Mouse (Mus musculus): ENCODE results near the gene Rnf10. TPM values are rescaled to one million over a fixed set of nuclear protein-coding genes. Genes with fewer than 3 reads are reported as not detected.

Rnf10 gene
- total RNA-seq, 1 experiment = 134 TPM

GRCm38 (mm10) chr5:115274771-115275170 is 2.1 kb upstream of the Rnf10 start:
- H3K4me3 ChIP-seq (ENCODE audit: insufficient read depth in 1 of 2, low read depth in 1 of 2, low read length in 2 of 2, poor library complexity in 1 of 2, severe bottlenecking in 1 of 2) = no peak overlapping the region
- TF ChIP-seq HCFC1 (IDR thresholded peaks at IDR 0.05; ENCODE audit: borderline replicate concordance, insufficient read depth, low read length) (no peak), CHD2 (IDR thresholded peaks at IDR 0.05; ENCODE audit: low read depth, low read length) (no peak), ZC3H11A (IDR thresholded peaks at IDR 0.05; ENCODE audit: borderline replicate concordance, low read depth, low read length) (no peak), ZNF384 (IDR thresholded peaks at IDR 0.05; ENCODE audit: low read depth, low read length) (no peak), MAFK (IDR thresholded peaks at IDR 0.05; ENCODE audit: insufficient read depth, low read depth, low read length) (no peak)
- in situ Hi-C loops (cut with MboI; ENCODE audit: low sequenced_read_pairs in 2 of 2, unreplicated experiment in 2 of 2) = no loop called here
- peaks cover 2 to 8% of the 10 kb centered on the region in 2 experiments for H3K4me1 ChIP-seq (ENCODE audit: control insufficient read depth in 2 of 2, insufficient read depth in 2 of 2, low read length in 2 of 2, poor library complexity in 1 of 2)
- no peak for DNase-seq (ENCODE audit: low read depth, low spot score)
- no peak overlapping the region for H3K9ac ChIP-seq (ENCODE audit: insufficient read depth, low read depth, low read length, poor library complexity, severe bottlenecking)
- H3K36me3 ChIP-seq (ENCODE audit: control insufficient read depth, insufficient read depth, low read length, poor library complexity, severe bottlenecking) = peaks cover 2% of the 10 kb centered on the region; the same call in 1 of the 2 replicates
- H3K9me3 ChIP-seq (ENCODE audit: control insufficient read depth, insufficient read depth, low read depth, low read length) = no peaks in the 10 kb centered on the region
- no peak overlapping the region for H3K27ac ChIP-seq (ENCODE audit: insufficient read depth, low read depth, low read length, poor library complexity, severe bottlenecking)

DNA sequence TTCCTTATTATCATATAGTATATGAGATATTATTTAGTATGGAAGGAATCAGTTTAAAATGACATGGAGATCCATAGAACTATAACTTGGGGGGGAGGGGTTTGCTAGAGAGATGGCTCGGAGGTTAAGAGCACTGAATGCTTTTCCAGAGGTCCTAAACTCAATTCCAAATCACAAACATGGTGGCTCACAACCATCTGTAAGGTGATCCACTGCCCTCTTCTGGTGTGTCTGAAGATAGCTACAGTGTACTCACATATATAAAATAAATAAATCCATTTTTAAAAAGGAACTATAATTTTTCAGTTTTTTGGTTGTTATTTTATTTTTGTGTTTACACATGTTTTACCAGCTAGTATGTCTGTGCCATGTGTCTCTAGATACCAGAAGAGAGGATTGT is 1.7 kb upstream of the Rnf10 start:
- TF ChIP-seq ZNF384 (IDR thresholded peaks at IDR 0.05; ENCODE audit: low read depth, low read length) = no peak
- no peak for TF ChIP-seq ZC3H11A (IDR thresholded peaks at IDR 0.05; ENCODE audit: borderline replicate concordance, low read depth, low read length)
- no peak for TF ChIP-seq CHD2 (IDR thresholded peaks at IDR 0.05; ENCODE audit: low read depth, low read length)
- TF ChIP-seq HCFC1 (IDR thresholded peaks at IDR 0.05; ENCODE audit: borderline replicate concordance, insufficient read depth, low read length) = no peak
- no peak for TF ChIP-seq MAFK (IDR thresholded peaks at IDR 0.05; ENCODE audit: insufficient read depth, low read depth, low read length)
- no peak for DNase-seq (ENCODE audit: low read depth, low spot score)
- H3K27ac ChIP-seq (ENCODE audit: insufficient read depth, low read depth, low read length, poor library complexity, severe bottlenecking) = no peak overlapping the region
- peaks cover 2% of the 10 kb centered on the region; the same call in 1 of the 2 replicates for H3K36me3 ChIP-seq (ENCODE audit: control insufficient read depth, insufficient read depth, low read length, poor library complexity, severe bottlenecking)
- H3K9ac ChIP-seq (ENCODE audit: insufficient read depth, low read depth, low read length, poor library complexity, severe bottlenecking) = no peak overlapping the region
- no peaks in the 10 kb centered on the region for H3K9me3 ChIP-seq (ENCODE audit: control insufficient read depth, insufficient read depth, low read depth, low read length)
- in situ Hi-C loops (cut with MboI; ENCODE audit: low sequenced_read_pairs in 2 of 2, unreplicated experiment in 2 of 2) = no loop called here
- H3K4me1 ChIP-seq (ENCODE audit: control insufficient read depth in 2 of 2, insufficient read depth in 2 of 2, low read length in 2 of 2, poor library complexity in 1 of 2) = peaks cover 2 to 8% of the 10 kb centered on the region in 2 experiments
- H3K4me3 ChIP-seq (ENCODE audit: insufficient read depth in 1 of 2, low read depth in 1 of 2, low read length in 2 of 2, poor library complexity in 1 of 2, severe bottlenecking in 1 of 2) = no peak overlapping the region

DNA sequence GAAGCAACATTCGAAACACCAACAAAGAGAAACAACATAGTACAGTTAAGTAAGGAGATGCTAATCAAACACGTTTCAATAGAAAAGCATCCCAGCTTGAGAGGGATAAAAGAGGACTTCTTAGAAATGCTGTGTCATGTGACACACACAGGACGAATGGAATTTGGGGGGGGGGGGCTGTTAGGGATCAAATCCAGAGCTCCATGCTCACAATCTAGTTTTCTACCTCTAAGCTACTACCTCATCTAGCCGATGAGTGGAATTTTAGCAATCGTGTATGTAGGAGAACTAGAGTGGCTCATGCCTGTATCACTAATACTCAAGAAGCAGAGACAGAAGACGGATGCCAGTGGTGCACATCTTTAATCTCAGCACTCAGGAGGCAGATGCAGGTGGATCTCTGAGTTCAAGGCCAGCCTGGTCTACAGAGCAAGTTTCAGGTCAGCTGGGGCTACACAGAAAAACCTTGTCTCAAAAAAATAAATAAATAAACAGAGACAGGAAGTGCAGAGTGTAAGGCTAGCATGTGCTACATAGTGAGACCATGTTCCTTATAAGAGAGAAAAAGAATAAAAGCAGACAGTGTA is 944 bp upstream of the Rnf10 start:
- H3K9ac ChIP-seq (ENCODE audit: insufficient read depth, low read depth, low read length, poor library complexity, severe bottlenecking) = peak overlapping the region; percentile 80; the same call in 1 of the 2 replicates
- H3K4me1 ChIP-seq (ENCODE audit: control insufficient read depth in 2 of 2, insufficient read depth in 2 of 2, low read length in 2 of 2, poor library complexity in 1 of 2) = peaks cover 2 to 10% of the 10 kb centered on the region in 2 experiments
- H3K36me3 ChIP-seq (ENCODE audit: control insufficient read depth, insufficient read depth, low read length, poor library complexity, severe bottlenecking) = peaks cover 7% of the 10 kb centered on the region
- in situ Hi-C loops (cut with MboI; ENCODE audit: low sequenced_read_pairs in 2 of 2, unreplicated experiment in 2 of 2) = no loop called here
- H3K4me3 ChIP-seq (ENCODE audit: insufficient read depth in 1 of 2, low read depth in 1 of 2, low read length in 2 of 2, poor library complexity in 1 of 2, severe bottlenecking in 1 of 2) = peak overlapping the region; percentile 54 to 97
- H3K9me3 ChIP-seq (ENCODE audit: control insufficient read depth, insufficient read depth, low read depth, low read length) = no peaks in the 10 kb centered on the region
- peak overlapping the region; percentile 82; the same call in 1 of the 2 replicates for H3K27ac ChIP-seq (ENCODE audit: insufficient read depth, low read depth, low read length, poor library complexity, severe bottlenecking)
- DNase-seq (ENCODE audit: low read depth, low spot score) = no peak
- no peak for TF ChIP-seq CHD2 (IDR thresholded peaks at IDR 0.05; ENCODE audit: low read depth, low read length)
- no peak for TF ChIP-seq MAFK (IDR thresholded peaks at IDR 0.05; ENCODE audit: insufficient read depth, low read depth, low read length)
- no peak for TF ChIP-seq ZC3H11A (IDR thresholded peaks at IDR 0.05; ENCODE audit: borderline replicate concordance, low read depth, low read length)
- TF ChIP-seq ZNF384 (IDR thresholded peaks at IDR 0.05; ENCODE audit: low read depth, low read length) = no peak
- no peak for TF ChIP-seq HCFC1 (IDR thresholded peaks at IDR 0.05; ENCODE audit: borderline replicate concordance, insufficient read depth, low read length)

DNA sequence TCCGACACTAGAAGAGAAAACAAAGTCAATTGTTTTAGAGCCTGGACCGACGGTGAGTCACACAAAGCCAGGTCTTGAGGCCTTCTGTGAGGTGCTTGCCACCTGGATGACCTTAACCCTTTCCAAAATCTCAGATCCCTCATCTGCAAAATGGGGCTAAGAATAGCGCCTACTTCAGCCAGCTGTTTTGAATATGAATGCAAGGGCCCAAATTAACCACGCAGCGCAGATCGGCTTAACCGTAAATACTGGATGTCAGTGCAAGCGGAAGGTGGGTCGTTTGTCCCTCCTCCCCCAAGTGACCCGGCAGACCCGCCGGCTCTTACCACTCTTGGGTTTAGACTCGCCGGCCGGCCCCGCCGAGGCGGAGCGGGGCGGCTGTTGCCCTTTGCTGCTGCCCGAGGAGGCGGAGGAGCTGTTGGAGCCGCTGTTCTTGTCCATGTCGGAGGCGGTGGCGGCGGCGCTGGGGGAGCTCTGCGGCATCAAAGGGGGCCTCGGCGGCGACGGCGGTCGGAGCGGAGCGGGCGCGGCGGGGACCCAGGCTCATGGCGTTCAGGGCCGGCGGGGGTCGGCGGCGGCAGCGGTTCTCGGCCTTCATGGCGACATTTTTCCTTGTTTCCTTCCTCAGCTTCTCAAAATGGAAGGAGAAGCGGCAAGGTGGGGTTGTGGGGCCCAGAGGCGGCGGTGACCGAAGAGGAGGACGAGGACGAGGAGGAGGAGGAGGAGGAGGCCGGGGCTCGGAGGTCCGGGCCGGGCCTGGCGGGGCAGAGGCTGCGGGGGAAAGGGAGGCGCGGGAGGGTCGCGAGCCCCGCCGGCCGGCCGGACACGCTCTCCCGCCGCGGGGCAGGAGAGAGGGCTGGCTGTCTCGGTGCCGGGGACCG is 527 bp downstream of the Rnf10 start:
- in situ Hi-C loops (cut with MboI; ENCODE audit: low sequenced_read_pairs in 2 of 2, unreplicated experiment in 2 of 2) = no loop called here
- Histone ChIP-seq H3K4me1 (ENCODE audit: control insufficient read depth in 2 of 2, insufficient read depth in 2 of 2, low read length in 2 of 2, poor library complexity in 1 of 2) (peaks cover 2 to 10% of the 10 kb centered on the region in 2 experiments), H3K4me3 (ENCODE audit: insufficient read depth in 1 of 2, low read depth in 1 of 2, low read length in 2 of 2, poor library complexity in 1 of 2, severe bottlenecking in 1 of 2) (peak overlapping the region; percentile 97 to 98), H3K9me3 (ENCODE audit: control insufficient read depth, insufficient read depth, low read depth, low read length) (no peaks in the 10 kb centered on the region), H3K27ac (ENCODE audit: insufficient read depth, low read depth, low read length, poor library complexity, severe bottlenecking) (peak overlapping the region; percentile 54), H3K36me3 (ENCODE audit: control insufficient read depth, insufficient read depth, low read length, poor library complexity, severe bottlenecking) (peaks cover 11% of the 10 kb centered on the region), H3K9ac (ENCODE audit: insufficient read depth, low read depth, low read length, poor library complexity, severe bottlenecking) (peak overlapping the region; percentile 97)
- TF ChIP-seq HCFC1 (IDR thresholded peaks at IDR 0.05; ENCODE audit: borderline replicate concordance, insufficient read depth, low read length) = no peak
- no peak for TF ChIP-seq CHD2 (IDR thresholded peaks at IDR 0.05; ENCODE audit: low read depth, low read length)
- no peak for TF ChIP-seq ZC3H11A (IDR thresholded peaks at IDR 0.05; ENCODE audit: borderline replicate concordance, low read depth, low read length)
- no peak for TF ChIP-seq ZNF384 (IDR thresholded peaks at IDR 0.05; ENCODE audit: low read depth, low read length)
- no peak for TF ChIP-seq MAFK (IDR thresholded peaks at IDR 0.05; ENCODE audit: insufficient read depth, low read depth, low read length)
- peak; percentile 27 for DNase-seq (ENCODE audit: low read depth, low spot score)
